Mouse (Mus musculus) intestine, embryonic 16.5 days (tissue): ENCODE measurements around the gene Nek2. TPM values are rescaled to one million over a fixed set of nuclear protein-coding genes. Genes with fewer than 3 reads are reported as not detected.
A peak's percentile ranks its signal among the peaks of the same experiment; 100 is the strongest.

Experiments
- ATAC-seq: fragments of 200-750 bp; cut with Nextera tagmentation; 2 replicates; pipeline ENCODE4 v1.8.0; 2017; ENCODE audit warnings: moderate TSS enrichment, moderate library complexity
- H3K27ac ChIP-seq: fragments of 300-500 bp; sonication (generic); 2 replicates; pipeline ENCODE4 v1.5.1; 2014; ENCODE audit warnings: mild to moderate bottlenecking, low read length
- H3K27me3 ChIP-seq: fragments of 300-500 bp; sonication (generic); replicated peaks from 2 replicates; pipeline ENCODE4 v1.6.1; 2014; ENCODE audit warnings: low read length, control low read depth, mixed read lengths; ENCODE audit not compliant: control insufficient read depth, insufficient read depth
- H3K36me3 ChIP-seq: fragments of 300-500 bp; sonication (generic); 2 replicates; pipeline ENCODE4 v1.6.1; 2014; ENCODE audit warnings: low read length, control low read depth; ENCODE audit not compliant: control insufficient read depth, insufficient read depth
- H3K4me1 ChIP-seq: fragments of 300-500 bp; sonication (generic); 2 replicates; pipeline ENCODE4 v1.6.1; 2014; ENCODE audit warnings: low read length, control low read depth, mixed read lengths; ENCODE audit not compliant: control insufficient read depth, insufficient read depth
- H3K4me2 ChIP-seq: fragments of 300-500 bp; sonication (generic); 2 replicates; pipeline ENCODE4 v1.6.1; 2014; ENCODE audit warnings: low read depth, low read length, control low read depth
- H3K4me3 ChIP-seq: fragments of 300-500 bp; sonication (generic); 2 replicates; pipeline ENCODE4 v1.5.1; 2014; ENCODE audit warnings: mild to moderate bottlenecking, low read length
- H3K9ac ChIP-seq: fragments of 300-500 bp; sonication (generic); 2 replicates; pipeline ENCODE4 v1.6.1; 2014; ENCODE audit warnings: low read depth, low read length
- H3K9me3 ChIP-seq: fragments of 300-500 bp; sonication (generic); 2 replicates; pipeline ENCODE4 v1.6.1; 2016; ENCODE audit warnings: low read length, control low read depth; ENCODE audit not compliant: control insufficient read depth
- WGBS: fragments of 180-500 bp; shearing (Covaris S2); extraction: QIAGEN DNeasy Blood & Tissue Kit; methylation state at CpG from one replicate; pipeline ENCODE4 v1.1.7; 2014; 5-methylcytosine and 5-hydroxymethylcytosine counted together
- polyA plus RNA-seq: library from polyadenylated mRNA; unstranded; fragments of >200 nt; fragmentation: Nextera tagmentation; extraction: Ambion mirVana; gene quantifications from 2 replicates; pipeline ENCODE4 v1.2.1, GENCODE M21; 2015

Nek2 gene
- polyA plus RNA-seq, 1 experiment from 2014 or later: 44.1 TPM

DNA sequence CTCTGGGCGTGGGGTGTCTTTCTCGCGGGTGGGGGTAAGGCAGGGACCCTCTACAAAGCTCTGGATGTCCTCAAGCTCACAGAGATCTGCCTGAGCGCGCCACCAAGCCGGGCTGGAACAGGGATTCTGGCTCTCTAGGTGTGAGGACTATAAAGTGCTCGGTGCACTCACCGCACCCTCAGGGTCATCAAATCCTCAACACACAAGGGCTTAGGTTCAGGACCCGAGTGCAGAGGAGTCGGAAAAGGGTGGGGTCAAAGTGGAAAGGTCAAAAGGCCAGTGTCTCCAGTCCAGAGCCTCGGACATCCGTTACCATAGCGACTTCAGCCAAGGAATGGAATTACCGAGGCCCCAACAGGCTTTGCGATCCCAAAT is 306 bp upstream of the Nek2 start:
- Histone ChIP-seq H3K4me3 (peak overlapping the region; percentile 84), H3K36me3 (peaks cover 4% of the 10 kb centered on the region; the same call in 1 of the 2 replicates), H3K9ac (peak overlapping the region; percentile 59), H3K4me1 (peaks cover 11% of the 10 kb centered on the region; the same call in 1 of the 2 replicates), H3K9me3 (no peaks in the 10 kb centered on the region), H3K4me2 (peak overlapping the region; percentile 88), H3K27me3 (no peaks in the 10 kb centered on the region), H3K27ac (no peak overlapping the region)
- ATAC-seq: peak; percentile 29
- 4% methylated on average over 15 of the region's 15 CpGs for WGBS

- 85% methylated on average over 3 of the region's 3 CpGs for WGBS
- no peak for ATAC-seq
- no peaks in the 10 kb centered on the region for H3K9me3 ChIP-seq
- H3K27ac ChIP-seq: no peak overlapping the region
- no peak overlapping the region for H3K4me2 ChIP-seq
- no peak overlapping the region for H3K4me3 ChIP-seq
- H3K27me3 ChIP-seq: no peaks in the 10 kb centered on the region
- no peaks in the 10 kb centered on the region for H3K4me1 ChIP-seq
- no peak overlapping the region for H3K9ac ChIP-seq
- H3K36me3 ChIP-seq: peaks cover 17% of the 10 kb centered on the region; the same call in 1 of the 2 replicates
Observed at GRCm38 (mm10) chr1:191829124-191829523, 7.9 kb downstream of the Nek2 start.

GRCm38 (mm10) chr1:191833396-191833795 is 12.2 kb downstream of the Nek2 start:
- 97% methylated on average over 6 of the region's 6 CpGs for WGBS
- Histone ChIP-seq H3K27me3 (no peaks in the 10 kb centered on the region), H3K4me3 (no peak overlapping the region), H3K9ac (no peak overlapping the region), H3K4me2 (no peak overlapping the region), H3K9me3 (no peaks in the 10 kb centered on the region), H3K4me1 (peaks cover 12% of the 10 kb centered on the region), H3K36me3 (peaks cover 8% of the 10 kb centered on the region; the same call in 1 of the 2 replicates), H3K27ac (no peak overlapping the region)
- ATAC-seq: no peak

DNA sequence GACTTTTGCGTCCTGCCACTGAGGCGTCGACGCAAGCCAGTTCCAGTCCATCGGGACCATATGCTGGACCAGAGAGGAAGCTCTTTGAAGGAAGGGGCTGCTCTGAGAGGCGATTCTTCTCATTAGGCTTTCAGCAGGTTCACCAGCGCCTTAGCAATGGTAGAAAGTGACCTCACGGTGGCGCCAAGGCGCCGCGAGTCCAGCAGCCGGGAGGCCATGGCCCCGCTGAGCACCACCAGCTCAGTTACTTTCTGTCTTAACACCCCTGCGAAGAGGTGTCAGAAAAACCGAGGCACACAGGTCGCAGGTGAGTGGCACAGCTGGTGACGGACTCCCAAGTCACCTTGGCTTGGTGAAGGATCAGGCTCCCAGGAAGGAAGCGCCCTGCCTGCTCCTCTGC is 13.6 kb downstream of the Nek2 start:
- ATAC-seq: 0 out of 2 replicates have a peak, but pooled peaks have one; percentile 27
- Histone ChIP-seq H3K27ac (no peak overlapping the region), H3K4me2 (no peak overlapping the region), H3K9ac (no peak overlapping the region), H3K36me3 (peaks cover 5% of the 10 kb centered on the region; the same call in 1 of the 2 replicates), H3K4me3 (no peak overlapping the region), H3K27me3 (no peaks in the 10 kb centered on the region), H3K4me1 (peaks cover 17% of the 10 kb centered on the region), H3K9me3 (no peaks in the 10 kb centered on the region)
- WGBS: 8% methylated on average over 19 of the region's 19 CpGs

DNA sequence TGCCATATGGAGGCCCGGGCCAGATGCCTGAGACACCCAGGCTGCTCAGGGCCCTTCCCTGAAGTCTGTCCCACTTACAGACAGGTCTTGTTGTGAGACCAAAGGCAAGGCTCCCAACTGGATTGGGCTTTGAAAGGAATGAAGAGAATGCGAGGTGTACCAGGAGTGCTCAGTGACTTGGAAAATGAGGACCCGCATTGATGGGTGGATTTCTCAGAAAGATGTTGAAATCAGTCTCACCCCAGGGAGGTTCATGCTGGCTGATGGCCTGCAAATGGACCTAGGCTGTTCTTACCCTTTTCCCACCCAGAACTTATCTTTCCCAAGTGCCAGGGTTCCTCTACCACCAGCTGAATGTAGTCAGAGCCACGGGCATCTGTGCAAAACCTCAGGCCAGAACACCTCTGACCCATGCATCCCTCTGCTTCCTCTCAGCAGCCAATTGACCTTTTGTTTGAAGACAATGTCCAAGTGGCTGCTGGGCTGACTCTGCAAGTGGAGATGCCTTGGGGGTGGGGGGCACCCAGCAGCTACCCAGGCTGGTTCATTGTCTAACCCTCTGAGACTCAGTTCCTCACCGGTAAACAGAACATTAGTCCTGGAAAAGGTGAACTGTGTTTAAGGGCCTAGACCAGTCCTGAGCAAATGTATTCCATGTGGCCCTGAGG is 15.2 kb downstream of the Nek2 start:
- no peaks in the 10 kb centered on the region for H3K36me3 ChIP-seq
- H3K27me3 ChIP-seq: no peaks in the 10 kb centered on the region
- H3K9ac ChIP-seq: no peak overlapping the region
- 76% methylated on average over 5 of the region's 5 CpGs for WGBS
- no peak for ATAC-seq
- no peak overlapping the region for H3K4me2 ChIP-seq
- H3K4me3 ChIP-seq: no peak overlapping the region
- H3K9me3 ChIP-seq: no peaks in the 10 kb centered on the region
- no peak overlapping the region for H3K27ac ChIP-seq
- H3K4me1 ChIP-seq: peaks cover 31% of the 10 kb centered on the region

GRCm38 (mm10) chr1:191837691-191838090 is 16.4 kb downstream of the Nek2 start:
- H3K27ac ChIP-seq: no peak overlapping the region
- 75% methylated on average over 3 of the region's 3 CpGs for WGBS
- no peaks in the 10 kb centered on the region for H3K27me3 ChIP-seq
- H3K36me3 ChIP-seq: no peaks in the 10 kb centered on the region
- no peak overlapping the region for H3K4me2 ChIP-seq
- no peak for ATAC-seq
- H3K9ac ChIP-seq: no peak overlapping the region; the same call in 1 of the 2 replicates
- peaks cover 37% of the 10 kb centered on the region for H3K4me1 ChIP-seq
- no peak overlapping the region for H3K4me3 ChIP-seq
- no peaks in the 10 kb centered on the region for H3K9me3 ChIP-seq

DNA sequence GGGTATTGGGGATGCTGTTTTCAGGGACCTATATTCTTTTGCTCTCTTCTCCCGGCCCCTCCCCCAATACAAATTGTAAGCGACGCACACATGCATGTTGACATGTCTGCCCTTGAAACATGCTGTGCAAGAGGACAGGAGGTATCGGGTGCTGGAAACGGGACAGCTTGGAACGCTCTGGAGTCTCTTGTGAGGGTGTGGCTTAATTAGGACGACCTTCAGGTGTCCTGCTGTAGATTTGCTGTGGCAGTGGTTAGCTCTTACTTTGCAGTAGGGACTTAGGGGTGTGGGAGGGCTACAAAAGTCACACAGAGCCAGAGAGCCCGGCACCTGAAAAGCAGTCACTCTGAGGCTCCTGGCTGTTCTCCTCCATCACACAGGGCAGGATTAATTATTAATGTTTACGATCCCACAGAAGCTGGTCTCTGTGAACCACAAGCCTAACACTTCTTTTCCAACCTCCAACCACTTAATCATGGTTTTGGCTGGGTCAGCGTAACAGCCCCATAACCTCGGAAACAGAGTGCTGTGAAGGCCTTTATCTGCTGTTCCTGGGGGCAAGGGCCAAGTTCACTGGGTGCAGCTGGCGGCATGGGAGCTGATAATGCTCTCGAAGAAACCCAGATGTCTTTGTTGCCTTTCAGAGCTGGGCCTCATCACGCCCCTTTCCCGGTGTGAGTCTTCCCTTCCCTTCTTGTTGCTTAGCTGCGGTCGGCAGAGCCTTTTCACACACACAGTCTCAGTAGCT is 17.9 kb downstream of the Nek2 start:
- 28% methylated on average over 17 of the region's 17 CpGs for WGBS
- no peaks in the 10 kb centered on the region for H3K36me3 ChIP-seq
- H3K9me3 ChIP-seq: no peaks in the 10 kb centered on the region
- no peaks in the 10 kb centered on the region for H3K27me3 ChIP-seq
- H3K4me1 ChIP-seq: peaks cover 40% of the 10 kb centered on the region
- H3K4me2 ChIP-seq: peak overlapping the region; percentile 39
- ATAC-seq: peak; percentile 83
- no peak overlapping the region for H3K4me3 ChIP-seq
- peak overlapping the region; percentile 81 for H3K27ac ChIP-seq
- 0 out of 2 replicates have a peak overlapping the region, but pooled peaks have one; percentile 16 for H3K9ac ChIP-seq

GRCm38 (mm10) chr1:191840774-191841565 is 19.7 kb downstream of the Nek2 start:
- WGBS: 62% methylated on average over 11 of the region's 11 CpGs
- Histone ChIP-seq H3K27me3 (no peaks in the 10 kb centered on the region), H3K9me3 (no peaks in the 10 kb centered on the region), H3K4me2 (peak overlapping the region; percentile 33; the same call in 1 of the 2 replicates), H3K27ac (peak overlapping the region; percentile 58), H3K36me3 (no peaks in the 10 kb centered on the region), H3K4me1 (peaks cover 40% of the 10 kb centered on the region), H3K4me3 (no peak overlapping the region), H3K9ac (0 out of 2 replicates have a peak overlapping the region, but pooled peaks have one; percentile 19)
- peak; percentile 74 for ATAC-seq

DNA sequence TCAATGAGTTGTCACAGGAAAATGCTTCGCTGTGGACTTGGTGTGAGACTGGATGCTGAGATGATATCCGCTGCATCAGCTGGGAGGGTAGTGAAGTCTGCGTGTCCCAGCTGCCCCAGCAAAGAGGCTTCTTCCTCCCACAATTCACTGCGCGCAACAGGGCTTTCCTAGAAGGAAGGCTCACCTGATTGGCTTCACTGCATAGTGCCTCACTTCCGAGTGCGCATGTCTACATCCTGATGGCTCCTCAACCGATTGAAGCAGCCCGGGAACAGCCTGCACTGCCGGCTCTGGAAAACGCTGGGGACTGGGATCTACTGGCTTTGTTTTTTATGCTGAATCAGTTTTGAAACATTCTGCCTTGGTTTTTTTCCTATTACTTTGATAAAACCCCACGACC is 21.0 kb downstream of the Nek2 start:
- no peak for ATAC-seq
- Histone ChIP-seq H3K27me3 (no peaks in the 10 kb centered on the region), H3K9ac (no peak overlapping the region), H3K27ac (no peak overlapping the region), H3K9me3 (no peaks in the 10 kb centered on the region), H3K4me2 (no peak overlapping the region), H3K4me1 (peaks cover 39% of the 10 kb centered on the region), H3K36me3 (no peaks in the 10 kb centered on the region), H3K4me3 (no peak overlapping the region)
- 85% methylated on average over 12 of the region's 12 CpGs for WGBS
